Mouse (Mus musculus): Measurements from ENCODE around the gene Rps6ka2.
A peak's percentile ranks its signal among the peaks of the same experiment; 100 is the strongest.
"Not testable (repeated sequence)": the region's sequence is repeated elsewhere in the genome, so short reads cannot be mapped to it uniquely, and the experiment has no call there.

The Rps6ka2 gene

GRCm38 (mm10) chr17:7170304-7171295 lies 685 bp downstream of the Rps6ka2 start:
- DNase-seq (ENCODE audit: low spot score in 2 of 2), result peak in 1 of 2 experiments; percentile 66

GRCm38 (mm10) chr17:7173331-7174028 lies 3.6 kb downstream of the Rps6ka2 start:
- DNase-seq (ENCODE audit: low spot score in 2 of 2), result no peak

GRCm38 (mm10) chr17:7175293-7175692 lies 5.4 kb downstream of the Rps6ka2 start:
- DNase-seq (ENCODE audit: low spot score in 2 of 2), result no peak

GRCm38 (mm10) chr17:7176394-7176793 lies 6.5 kb downstream of the Rps6ka2 start:
- DNase-seq (ENCODE audit: low spot score in 2 of 2), result no peak

GRCm38 (mm10) chr17:7178196-7178595 lies 8.3 kb downstream of the Rps6ka2 start:
- no peak for DNase-seq (ENCODE audit: low spot score in 2 of 2)

GRCm38 (mm10) chr17:7182187-7182586 lies 12.3 kb downstream of the Rps6ka2 start:
- DNase-seq (ENCODE audit: low spot score in 2 of 2), result no peak

GRCm38 (mm10) chr17:7187037-7187436 lies 17.1 kb downstream of the Rps6ka2 start:
- DNase-seq (ENCODE audit: low spot score in 2 of 2), result not testable (repeated sequence)

GRCm38 (mm10) chr17:7189425-7189824 lies 19.5 kb downstream of the Rps6ka2 start:
- DNase-seq (ENCODE audit: low spot score in 2 of 2), result no peak

- no peak for DNase-seq (ENCODE audit: low spot score in 2 of 2)
These were observed 20.1 kb downstream of the Rps6ka2 start for GRCm38 (mm10) chr17:7189975-7190374.

GRCm38 (mm10) chr17:7194140-7194840 lies 24.4 kb downstream of the Rps6ka2 start:
- DNase-seq (ENCODE audit: low spot score in 2 of 2), result no peak

- no peak for DNase-seq (ENCODE audit: low spot score in 2 of 2)
These were observed 27.4 kb downstream of the Rps6ka2 start for GRCm38 (mm10) chr17:7197121-7197925.

GRCm38 (mm10) chr17:7204771-7205406 lies 35.0 kb downstream of the Rps6ka2 start:
- DNase-seq (ENCODE audit: low spot score in 2 of 2), result no peak

- no peak for DNase-seq (ENCODE audit: low spot score in 2 of 2)
These were observed 36.7 kb downstream of the Rps6ka2 start for GRCm38 (mm10) chr17:7206434-7207145.

GRCm38 (mm10) chr17:7210648-7211047 lies 40.7 kb downstream of the Rps6ka2 start:
- DNase-seq (ENCODE audit: low spot score in 2 of 2), result no peak

GRCm38 (mm10) chr17:7211893-7212292 lies 42.0 kb downstream of the Rps6ka2 start:
- no peak for DNase-seq (ENCODE audit: low spot score in 2 of 2)

- DNase-seq (ENCODE audit: low spot score in 2 of 2), result no peak
These were observed 43.3 kb downstream of the Rps6ka2 start for GRCm38 (mm10) chr17:7213214-7213613.

- DNase-seq (ENCODE audit: low spot score in 2 of 2), result no peak
These were observed 44.1 kb downstream of the Rps6ka2 start for GRCm38 (mm10) chr17:7214061-7214460.

- DNase-seq (ENCODE audit: low spot score in 2 of 2), result no peak
These were observed 47.9 kb downstream of the Rps6ka2 start for GRCm38 (mm10) chr17:7217791-7218329.

- DNase-seq (ENCODE audit: low spot score in 2 of 2), result no peak
These were observed 48.5 kb downstream of the Rps6ka2 start for GRCm38 (mm10) chr17:7218396-7218795.
